Mouse (Mus musculus) small intestine, adult 2 months (tissue): ENCODE results near the gene Ano1. TPM values are rescaled to one million over a fixed set of nuclear protein-coding genes. Genes with fewer than 3 reads are reported as not detected.

Experiments
- H3K27ac ChIP-seq: fragments of 200-500 bp; 2 replicates; pipeline ENCODE4 v1.5.1; 2012; ENCODE audit warnings: low read depth, low read length, control low read depth, inconsistent platforms; ENCODE audit not compliant: insufficient read depth
- H3K27me3 ChIP-seq: fragments of 200-500 bp; 2 replicates; pipeline ENCODE4 v1.6.1; 2012; ENCODE audit warnings: mild to moderate bottlenecking, moderate library complexity, low read length, inconsistent platforms; ENCODE audit not compliant: control insufficient read depth, insufficient read depth
- H3K36me3 ChIP-seq: fragments of 200-500 bp; 2 replicates; pipeline ENCODE4 v1.6.1; 2012; ENCODE audit warnings: mild to moderate bottlenecking, low read length, control low read depth, inconsistent platforms; ENCODE audit not compliant: control insufficient read depth, insufficient read depth
- H3K4me1 ChIP-seq: fragments of 200-500 bp; 2 replicates; pipeline ENCODE4 v1.6.1; 2012; ENCODE audit warnings: low read length, inconsistent platforms, mixed read lengths; ENCODE audit not compliant: control insufficient read depth, insufficient read depth, insufficient read length
- H3K4me3 ChIP-seq: fragments of 200-500 bp; 2 replicates; pipeline ENCODE4 v1.5.1; 2012; ENCODE audit warnings: low read depth, mild to moderate bottlenecking, control low read depth, inconsistent platforms, low read length, moderate library complexity
- CTCF ChIP-seq: fragments of 200-500 bp; IDR thresholded peaks from 2 replicates; pipeline ENCODE4 v1.5.1; 2012; ENCODE audit warnings: low read depth, mild to moderate bottlenecking, control low read depth, inconsistent platforms, low read length, moderate library complexity, mixed read lengths; ENCODE audit not compliant: insufficient replicate concordance, insufficient read length; ENCODE audit errors: extremely low read depth
- POLR2A ChIP-seq: fragments of 200-500 bp; IDR thresholded peaks from 2 replicates; pipeline ENCODE4 v1.6.1; 2012; ENCODE audit warnings: low read depth, mild to moderate bottlenecking, control low read depth, inconsistent platforms, low read length, moderate library complexity
- WGBS: fragments of 180-500 bp; shearing (Covaris S2); methylation state at CpG from one replicate; pipeline ENCODE4 v1.1.7; 2018; 5-methylcytosine and 5-hydroxymethylcytosine counted together
- polyA plus RNA-seq: library from polyadenylated mRNA; depleted of rRNA; stranded (reverse); fragments of >200 nt; gene quantifications from 2 replicates; pipeline ENCODE4 v1.2.3, GENCODE M21; 2012

Gene Ano1
- polyA plus RNA-seq, 1 experiment = 8.9 TPM

- no peak for TF ChIP-seq POLR2A
- TF ChIP-seq CTCF = no peak
- H3K27ac ChIP-seq = no peak overlapping the region
- no peaks in the 10 kb centered on the region for H3K36me3 ChIP-seq
- peaks cover 11% of the 10 kb centered on the region; the same call in 1 of the 2 replicates for H3K27me3 ChIP-seq
- peaks cover 5% of the 10 kb centered on the region; the same call in 1 of the 2 replicates for H3K4me1 ChIP-seq
- 3% methylated on average over 33 of the region's 33 CpGs for WGBS
- peak overlapping the region; percentile 38 for H3K4me3 ChIP-seq
Observed at GRCm38 (mm10) chr7:144738357-144738798, 13.4 kb downstream of the Ano1 start.

- Histone ChIP-seq H3K36me3 (no peaks in the 10 kb centered on the region), H3K27me3 (no peaks in the 10 kb centered on the region), H3K4me1 (no peaks in the 10 kb centered on the region), H3K27ac (no peak overlapping the region), H3K4me3 (no peak overlapping the region)
- 26% methylated on average over 4 of the region's 4 CpGs for WGBS
- no peak for TF ChIP-seq POLR2A
- no peak for TF ChIP-seq CTCF
Observed at GRCm38 (mm10) chr7:144731897-144732291, 19.9 kb downstream of the Ano1 start.

GRCm38 (mm10) chr7:144731182-144731896, 20.4 kb downstream of the Ano1 start:
- H3K4me1 ChIP-seq = no peaks in the 10 kb centered on the region
- no peak overlapping the region for H3K27ac ChIP-seq
- no peak for TF ChIP-seq CTCF
- no peak for TF ChIP-seq POLR2A
- WGBS = 50% methylated on average over 9 of the region's 9 CpGs
- H3K4me3 ChIP-seq = no peak overlapping the region
- no peaks in the 10 kb centered on the region for H3K27me3 ChIP-seq
- H3K36me3 ChIP-seq = no peaks in the 10 kb centered on the region

GRCm38 (mm10) chr7:144724283-144724682, 27.5 kb downstream of the Ano1 start:
- H3K36me3 ChIP-seq = no peaks in the 10 kb centered on the region
- no peaks in the 10 kb centered on the region for H3K27me3 ChIP-seq
- no peak overlapping the region for H3K27ac ChIP-seq
- TF ChIP-seq POLR2A (no peak), CTCF (no peak)
- H3K4me3 ChIP-seq = no peak overlapping the region
- H3K4me1 ChIP-seq = no peaks in the 10 kb centered on the region; the same call in 1 of the 2 replicates
- 10% methylated on average over 1 of the region's 1 CpGs for WGBS

GRCm38 (mm10) chr7:144719956-144720355, 31.8 kb downstream of the Ano1 start:
- no peaks in the 10 kb centered on the region for H3K36me3 ChIP-seq
- whole genome bisulfite sequencing = 71% methylated on average over 4 of the region's 4 CpGs
- H3K27me3 ChIP-seq = no peaks in the 10 kb centered on the region
- no peaks in the 10 kb centered on the region; the same call in 1 of the 2 replicates for H3K4me1 ChIP-seq
- TF ChIP-seq POLR2A = no peak
- no peak for TF ChIP-seq CTCF
- no peak overlapping the region for H3K4me3 ChIP-seq
- H3K27ac ChIP-seq = no peak overlapping the region

- WGBS = 77% methylated on average over 5 of the region's 5 CpGs
- Histone ChIP-seq H3K4me3 (no peak overlapping the region), H3K27me3 (no peaks in the 10 kb centered on the region), H3K27ac (no peak overlapping the region), H3K4me1 (no peaks in the 10 kb centered on the region), H3K36me3 (no peaks in the 10 kb centered on the region)
- TF ChIP-seq POLR2A (no peak), CTCF (no peak)
Observed at GRCm38 (mm10) chr7:144717736-144718135, 34.0 kb downstream of the Ano1 start.

GRCm38 (mm10) chr7:144697870-144698269, 53.9 kb downstream of the Ano1 start:
- TF ChIP-seq POLR2A = no peak
- no peaks in the 10 kb centered on the region for H3K4me1 ChIP-seq
- no peaks in the 10 kb centered on the region for H3K36me3 ChIP-seq
- no peak overlapping the region for H3K27ac ChIP-seq
- WGBS = 81% methylated on average over 9 of the region's 9 CpGs
- H3K4me3 ChIP-seq = no peak overlapping the region
- H3K27me3 ChIP-seq = no peaks in the 10 kb centered on the region
